Mouse (Mus musculus): ENCODE results near the gene Smarca1.

Smarca1 gene

DNA sequence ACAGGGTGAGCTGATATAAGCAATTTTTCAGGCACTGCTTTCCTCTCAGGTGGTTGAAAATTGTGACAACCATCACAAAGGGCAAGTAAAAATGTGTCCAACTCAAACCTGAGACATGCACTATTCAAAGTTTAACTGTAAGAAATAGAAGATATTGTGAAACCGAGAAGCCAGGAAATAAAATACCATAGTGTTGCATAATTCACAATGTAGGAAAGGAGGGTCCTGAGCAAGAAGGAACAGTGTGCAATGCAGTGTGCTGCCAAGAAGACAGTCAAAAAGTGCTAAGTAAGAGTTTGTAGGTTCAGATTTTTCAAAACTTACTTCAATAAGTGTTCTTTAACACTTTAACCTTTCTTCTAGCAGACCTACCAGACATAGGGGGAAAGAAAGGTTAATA is 128.3 kb downstream of the Smarca1 start:
- DNase-seq (ENCODE audit: low spot score): no peak

DNA sequence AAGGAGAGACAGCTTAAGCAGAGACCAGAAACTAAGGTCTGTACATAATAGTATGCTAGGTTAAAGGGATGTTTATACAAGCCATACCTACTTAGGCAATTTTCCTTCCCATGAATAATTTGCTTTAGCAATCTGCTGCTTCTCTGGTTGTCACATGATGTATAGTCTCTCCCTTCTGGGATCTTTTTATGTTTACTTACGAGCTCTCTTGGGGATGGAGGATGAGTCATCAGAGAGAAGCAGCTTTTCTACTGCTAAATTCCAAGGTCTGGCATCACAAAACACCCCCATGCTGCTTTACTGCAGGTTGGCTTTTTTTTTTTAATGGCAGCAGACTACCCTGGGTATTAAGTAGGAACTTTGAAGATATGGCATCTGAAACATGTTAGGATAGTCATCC is 132.6 kb downstream of the Smarca1 start:
- DNase-seq (ENCODE audit: low spot score): no peak

All from urinary bladder, postnatal 14 days (tissue).